ENCODE assay signal across 8 mouse cellular contexts in genomic region chr3:51416073-51416363, GRCm38 (mm10). TPM values are rescaled to one million over a fixed set of nuclear protein-coding genes. Genes with fewer than 3 reads are reported as not detected.
A peak's percentile ranks its signal among the peaks of the same experiment; 100 is the strongest.
DNase-seq lines count a peak whose midpoint lies in the region; ATAC-seq lines count a peak whose summit lies in the region.

No protein-coding gene starts in this region.

- no peaks in the 10 kb centered on the region for H3K27me3 ChIP-seq in lung, embryonic 16.5 days (ENCODE audit: control insufficient read depth, insufficient read depth, low read depth, low read length)
- no peaks in the 10 kb centered on the region for H3K27me3 ChIP-seq in limb, embryonic 15.5 days
- no peaks in the 10 kb centered on the region for H3K27me3 ChIP-seq in stomach, embryonic 14.5 days (ENCODE audit: control insufficient read depth, insufficient read depth, low read length)

- intact Hi-C loops in left cerebral cortex, postnatal 4 days (cut with DNase I) = no loop called here

- H3K9me3 ChIP-seq in lung, embryonic 16.5 days (ENCODE audit: control insufficient read depth, low read length) = no peaks in the 10 kb centered on the region
- H3K9me3 ChIP-seq in limb, embryonic 15.5 days = no peaks in the 10 kb centered on the region
- H3K9me3 ChIP-seq in stomach, embryonic 14.5 days (ENCODE audit: control insufficient read depth, low read depth, low read length) = no peaks in the 10 kb centered on the region

- H3K9ac ChIP-seq in lung, embryonic 16.5 days (ENCODE audit: low read length) = peak overlapping the region; percentile 98
- peak overlapping the region; percentile 93 for H3K9ac ChIP-seq in limb, embryonic 15.5 days
- H3K9ac ChIP-seq in stomach, embryonic 14.5 days (replicated peaks; ENCODE audit: low read depth, low read length) = peak overlapping the region; percentile 95

- H3K4me3 ChIP-seq in lung, embryonic 16.5 days (ENCODE audit: low read length) = peak overlapping the region; percentile 99
- peak overlapping the region; percentile 99 for H3K4me3 ChIP-seq in limb, embryonic 15.5 days
- H3K4me3 ChIP-seq in stomach, embryonic 14.5 days (ENCODE audit: low read depth, low read length) = peak overlapping the region; percentile 94

- DNase-seq in lung, adult 18-20 months = no peak
- no peak for DNase-seq in layer of hippocampus, postnatal 25 days (ENCODE audit: extremely low spot score in 1 of 2, low spot score in 1 of 2)
- no peak for DNase-seq in adipocyte (ENCODE audit: low spot score)
- no peak for DNase-seq in left cerebral cortex, postnatal 4 days

- peak; percentile 70 for ATAC-seq in lung, embryonic 16.5 days (ENCODE audit: low read depth)
- peak; percentile 60 for ATAC-seq in erythroid progenitor cell, adult 5-6 weeks (replicated peaks; ENCODE audit: low FRiP score, poor library complexity, severe bottlenecking)
- ATAC-seq in limb, embryonic 15.5 days (ENCODE audit: insufficient number of reproducible peaks, low FRiP score, low TSS enrichment, low read depth) = no peak
- peak; percentile 44; the same call in 1 of the 2 replicates for ATAC-seq in stomach, embryonic 14.5 days (ENCODE audit: insufficient number of reproducible peaks, insufficient read depth, low FRiP score, low read depth)

- H3K4me1 ChIP-seq in lung, embryonic 16.5 days (replicated peaks; ENCODE audit: control insufficient read depth, insufficient read depth, low read length) = peaks cover 19% of the 10 kb centered on the region
- peaks cover 16% of the 10 kb centered on the region for H3K4me1 ChIP-seq in limb, embryonic 15.5 days
- peaks cover 23% of the 10 kb centered on the region; the same call in 1 of the 2 replicates for H3K4me1 ChIP-seq in stomach, embryonic 14.5 days (ENCODE audit: control insufficient read depth, insufficient read depth, low read length)

- H3K27ac ChIP-seq in lung, embryonic 16.5 days (ENCODE audit: low read length) = peak overlapping the region; percentile 91
- peak overlapping the region; percentile 95 for H3K27ac ChIP-seq in limb, embryonic 15.5 days
- peak overlapping the region; percentile 95 for H3K27ac ChIP-seq in stomach, embryonic 14.5 days (ENCODE audit: low read length)

- H3K4me2 ChIP-seq in lung, embryonic 16.5 days (ENCODE audit: low read depth, low read length) = peak overlapping the region; percentile 85; the same call in 1 of the 2 replicates
- peak overlapping the region; percentile 52 for H3K4me2 ChIP-seq in limb, embryonic 15.5 days
- H3K4me2 ChIP-seq in stomach, embryonic 14.5 days (replicated peaks; ENCODE audit: low read depth, low read length) = peak overlapping the region; percentile 76

- 0 out of 2 replicates have a peak, but pooled peaks cover 2% of the 10 kb centered on the region for H3K36me3 ChIP-seq in lung, embryonic 16.5 days (ENCODE audit: control insufficient read depth, insufficient read depth, low read length)
- no peaks in the 10 kb centered on the region for H3K36me3 ChIP-seq in limb, embryonic 15.5 days
- H3K36me3 ChIP-seq in stomach, embryonic 14.5 days (ENCODE audit: control insufficient read depth, insufficient read depth, low read length) = no peaks in the 10 kb centered on the region; the same call in 1 of the 2 replicates

- under 1% methylated on average over 29 of the region's 30 CpGs for WGBS in lung, embryonic 16.5 days
- WGBS in limb, embryonic 15.5 days = under 1% methylated on average over 27 of the region's 30 CpGs
- 0% methylated on average over 27 of the region's 30 CpGs for WGBS in stomach, embryonic 14.5 days

RNA-seq across cellular contexts. Expression of gene Naa15, which starts 1.1 kb away (rescaled TPM):
- 30.0 and 32.2 TPM in 2 replicates for polyA plus RNA-seq in lung, embryonic 16.5 days (2015; fragmentation: Nextera tagmentation; extraction: Ambion mirVana)
- total RNA-seq in erythroid progenitor cell, adult 5-6 weeks (2015; ENCODE audit: low replicate concordance) = 47.8 and 48.7 TPM in 2 replicates
- 64.4 and 73.0 TPM in 2 replicates for total RNA-seq in erythroid progenitor cell, adult 5-6 weeks (2017; ENCODE audit: low replicate concordance)
- 41.1 and 46.5 TPM in 2 replicates for polyA plus RNA-seq in limb, embryonic 15.5 days (2015; fragmentation: Nextera tagmentation; extraction: Ambion mirVana)
- polyA plus RNA-seq in stomach, embryonic 14.5 days (2014; fragmentation: Nextera tagmentation; extraction: Ambion mirVana) = 41.5 and 45.7 TPM in 2 replicates
- total RNA-seq in layer of hippocampus, postnatal 25 days (2021) = 10 to 100 TPM; 41.6 to 48.3 TPM
- total RNA-seq in left cerebral cortex, postnatal 4 days (2021) = 10 to 100 TPM; 72.5 to 75.8 TPM

RNA-seq across cellular contexts. Expression of gene Ndufc1, which starts 7.2 kb away (rescaled TPM):
- polyA plus RNA-seq in lung, embryonic 16.5 days (2015; fragmentation: Nextera tagmentation; extraction: Ambion mirVana) = 677 and 741 TPM in 2 replicates
- total RNA-seq in erythroid progenitor cell, adult 5-6 weeks (2015; ENCODE audit: low replicate concordance) = 34.2 and 67.1 TPM in 2 replicates
- 9.3 and 17.5 TPM in 2 replicates for total RNA-seq in erythroid progenitor cell, adult 5-6 weeks (2017; ENCODE audit: low replicate concordance)
- 577 and 625 TPM in 2 replicates for polyA plus RNA-seq in limb, embryonic 15.5 days (2015; fragmentation: Nextera tagmentation; extraction: Ambion mirVana)
- 674 and 700 TPM in 2 replicates for polyA plus RNA-seq in stomach, embryonic 14.5 days (2014; fragmentation: Nextera tagmentation; extraction: Ambion mirVana)
- 100 to 1,000 TPM; 311 to 356 TPM for total RNA-seq in layer of hippocampus, postnatal 25 days (2021)
- 100 to 1,000 TPM; 211 to 236 TPM for total RNA-seq in left cerebral cortex, postnatal 4 days (2021)

RNA-seq across cellular contexts. Expression of gene Mgarp, which starts 19.5 kb away (rescaled TPM):
- 1.2 and 1.9 TPM in 2 replicates for polyA plus RNA-seq in lung, embryonic 16.5 days (2015; fragmentation: Nextera tagmentation; extraction: Ambion mirVana)
- total RNA-seq in erythroid progenitor cell, adult 5-6 weeks (2015; ENCODE audit: low replicate concordance) = not detected in 2 replicates
- total RNA-seq in erythroid progenitor cell, adult 5-6 weeks (2017; ENCODE audit: low replicate concordance) = 0.51 and 3.9 TPM in 2 replicates
- 6.7 TPM in 2 replicates for polyA plus RNA-seq in limb, embryonic 15.5 days (2015; fragmentation: Nextera tagmentation; extraction: Ambion mirVana)
- 2.9 and 3.0 TPM in 2 replicates for polyA plus RNA-seq in stomach, embryonic 14.5 days (2014; fragmentation: Nextera tagmentation; extraction: Ambion mirVana)
- total RNA-seq in layer of hippocampus, postnatal 25 days (2021) = under 1 TPM in 1 of 2 experiments, not detected in 1; 0.26 TPM
- total RNA-seq in left cerebral cortex, postnatal 4 days (2021) = not detected
